Mouse (Mus musculus) left cerebral cortex, postnatal 25 days (tissue): ENCODE measurements around the gene Sec31a. TPM values are rescaled to one million over a fixed set of nuclear protein-coding genes. Genes with fewer than 3 reads are reported as not detected.

Source experiments
- DNase-seq, 2 experiments: peaks; one replicate each; pipeline ENCODE4 v3.0.0; 2022; ENCODE audit warnings: low spot score in 2 of 2, mixed read lengths in 1 of 2
- intact Hi-C: fragments of 180-260 bp; cut with DNase I; formaldehyde crosslinking; loops from one replicate; pipeline ENCODE4 v1.15.1; 2025
- total RNA-seq, 2 experiments: library from RNA; stranded (reverse); gene quantifications; 2 replicates each; pipeline ENCODE4 v1.2.3; 2021

Sec31a gene
- total RNA-seq, 2 experiments from 2014 or later = 108 to 112 TPM

DNA sequence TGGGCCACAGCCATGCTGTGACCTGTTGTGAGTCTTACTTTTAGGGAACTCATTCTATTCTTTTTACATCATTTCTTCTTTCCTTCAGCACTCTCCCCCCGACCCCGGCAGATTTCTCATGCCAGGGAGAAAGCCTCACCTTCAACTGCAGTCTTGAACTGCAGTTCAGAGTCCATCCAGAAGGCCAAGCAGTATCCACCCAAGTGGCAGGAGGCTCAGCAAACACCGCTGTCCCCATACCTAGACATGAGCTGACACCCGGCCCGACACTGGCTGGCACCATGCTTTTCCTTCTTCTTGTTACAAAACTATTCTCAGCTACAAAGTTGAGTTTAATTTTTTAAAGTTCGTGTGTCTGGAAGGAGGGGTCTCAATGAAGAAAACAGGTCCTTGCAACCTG is 55.7 kb downstream of the Sec31a start:
- DNase-seq = no peak
- intact Hi-C loops = no loop called here

DNA sequence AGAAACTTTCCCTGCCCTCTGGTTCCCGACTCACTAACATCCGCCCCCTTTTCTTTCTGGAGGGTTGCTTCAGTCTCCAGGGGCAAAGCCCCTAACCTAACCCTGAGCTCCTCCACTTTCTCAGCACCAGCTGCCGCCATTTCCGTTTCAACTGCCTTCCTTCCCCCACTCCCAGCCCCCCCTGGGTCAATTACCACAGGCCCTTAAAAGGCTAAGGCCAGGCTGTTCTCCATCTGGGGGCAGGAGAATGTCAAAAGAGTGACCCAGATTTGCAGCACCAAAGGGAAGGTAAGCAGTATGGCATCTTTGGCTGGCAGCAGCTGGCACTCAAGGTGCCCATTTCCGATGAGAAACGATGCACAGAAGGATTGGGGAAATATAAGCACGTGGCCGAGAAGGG is 57.7 kb downstream of the Sec31a start:
- no peak for DNase-seq
- intact Hi-C loops = no loop called here

- intact Hi-C loops = no loop called here
- no peak for DNase-seq
Measured at GRCm38 (mm10) chr5:100354644-100355043, 61.4 kb downstream of the Sec31a start.

- intact Hi-C loops = no loop called here
- no peak for DNase-seq
Measured at GRCm38 (mm10) chr5:100352986-100353848, 62.8 kb downstream of the Sec31a start.

- intact Hi-C loops = no loop called here
- no peak for DNase-seq
Measured at GRCm38 (mm10) chr5:100350907-100351456, 65.1 kb downstream of the Sec31a start.

GRCm38 (mm10) chr5:100349287-100350215 is 66.5 kb downstream of the Sec31a start:
- intact Hi-C loops = no loop called here
- DNase-seq = no peak

DNA sequence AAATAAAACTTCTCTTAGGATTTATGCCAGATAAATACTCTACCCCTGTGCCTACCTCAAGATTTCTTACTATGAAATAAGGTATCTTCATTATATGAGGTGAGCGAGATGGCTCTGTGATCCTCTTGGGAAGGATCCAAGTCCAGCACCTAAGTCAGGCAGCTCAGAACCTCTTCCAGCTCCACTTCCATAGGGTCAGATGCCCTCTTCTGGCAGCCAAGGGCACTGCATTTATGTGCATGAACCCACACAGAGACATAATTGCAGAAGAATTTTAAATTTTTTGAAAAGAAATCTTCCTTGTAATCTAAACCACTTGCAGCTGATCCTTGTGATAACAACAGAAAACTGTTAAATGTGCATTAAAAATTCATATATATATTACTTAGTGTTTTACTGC is 70.9 kb downstream of the Sec31a start:
- no peak for DNase-seq

DNA sequence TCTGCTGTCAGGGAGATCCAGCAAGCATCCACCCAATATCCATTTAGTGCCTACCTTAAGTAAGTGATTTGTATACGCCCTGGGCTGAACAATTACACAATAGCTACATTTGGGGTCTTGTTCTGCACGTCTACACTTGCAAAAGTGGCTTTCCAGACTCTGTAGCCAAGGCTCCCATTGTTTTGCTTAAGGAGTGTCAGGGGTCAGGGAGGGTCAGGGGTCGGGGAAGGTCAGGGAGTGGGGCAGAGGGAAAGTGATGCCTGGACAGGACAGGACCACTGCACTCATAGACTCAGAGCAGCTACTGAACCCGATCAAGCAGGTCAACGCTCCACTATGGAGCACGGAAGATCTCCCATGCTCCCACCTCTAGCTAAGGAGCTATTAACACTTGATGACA is 72.9 kb downstream of the Sec31a start:
- intact Hi-C loops = no loop called here
- no peak for DNase-seq

More for the DNA sequence above, 70.9 kb downstream of the Sec31a start:
- intact Hi-C loops = no loop called here

DNA sequence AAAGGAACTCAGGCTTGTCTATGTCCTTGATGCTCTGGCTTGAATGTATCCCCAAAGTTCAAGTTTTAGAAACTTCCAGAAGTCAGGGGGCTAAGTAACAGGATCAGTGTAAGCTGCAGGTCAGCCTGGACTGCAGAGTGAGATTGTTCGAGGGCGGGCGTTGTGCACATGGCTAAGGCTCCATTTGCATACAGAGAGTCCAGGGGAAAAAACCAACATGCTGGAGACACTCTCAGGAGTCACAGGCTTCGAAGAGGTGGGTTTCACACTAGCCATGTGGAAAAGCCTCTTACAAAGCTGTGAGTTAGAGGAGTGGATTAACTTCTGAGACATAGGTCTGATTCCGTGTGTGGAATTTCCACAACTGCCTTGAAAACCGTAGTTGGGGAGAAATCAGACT is 73.6 kb downstream of the Sec31a start:
- DNase-seq = no peak
- intact Hi-C loops = no loop called here

GRCm38 (mm10) chr5:100341042-100341441 is 75.0 kb downstream of the Sec31a start:
- intact Hi-C loops = no loop called here
- no peak for DNase-seq

GRCm38 (mm10) chr5:100337852-100338251 is 78.2 kb downstream of the Sec31a start:
- intact Hi-C loops = no loop called here
- DNase-seq = no peak

DNA sequence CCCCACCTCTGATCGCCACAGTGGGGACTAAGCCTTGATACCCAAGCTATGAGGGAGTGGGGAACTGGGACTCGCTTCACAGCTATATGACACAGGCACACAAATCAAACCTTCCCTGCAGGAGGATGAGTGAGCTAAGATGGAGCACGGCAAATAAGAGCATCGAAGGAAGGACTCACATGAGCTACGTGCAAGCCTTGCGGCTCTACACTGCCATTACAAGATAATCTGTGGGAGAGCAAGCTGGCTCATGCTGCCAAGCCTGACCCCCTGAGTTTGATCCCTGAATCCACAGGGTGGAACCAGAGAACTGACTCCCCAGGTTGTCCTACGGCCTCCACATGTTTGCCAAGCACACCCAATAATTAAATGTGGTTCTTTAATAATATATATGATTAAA is 79.2 kb downstream of the Sec31a start:
- intact Hi-C loops = no loop called here

DNA sequence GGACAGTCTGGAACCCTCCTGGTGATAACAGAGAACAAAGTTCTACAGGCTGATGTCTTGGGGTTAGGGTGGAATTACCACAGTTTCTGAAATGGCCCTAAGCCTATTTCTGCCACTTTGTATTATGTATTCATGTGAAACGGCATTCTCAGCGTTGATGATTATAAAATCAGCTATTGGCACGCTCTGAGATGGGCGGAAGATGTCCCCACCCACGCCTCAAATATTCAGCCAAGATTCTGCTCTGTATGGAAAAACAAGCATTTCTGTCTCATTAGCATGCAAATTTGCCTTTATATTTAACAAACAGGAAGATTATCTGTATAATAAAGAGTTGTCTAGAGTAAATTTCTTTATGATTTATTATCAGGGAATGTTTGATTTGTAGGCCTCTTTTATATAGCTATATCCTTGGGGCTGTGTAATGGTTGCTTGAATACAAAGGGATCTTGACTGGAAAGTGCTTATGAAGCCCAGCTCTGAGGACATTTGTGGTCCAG is 80.4 kb downstream of the Sec31a start:
- intact Hi-C loops = no loop called here
- peak in 1 of 2 experiments; percentile 30 for DNase-seq

More for the DNA sequence above, 79.2 kb downstream of the Sec31a start:
- DNase-seq = no peak

DNA sequence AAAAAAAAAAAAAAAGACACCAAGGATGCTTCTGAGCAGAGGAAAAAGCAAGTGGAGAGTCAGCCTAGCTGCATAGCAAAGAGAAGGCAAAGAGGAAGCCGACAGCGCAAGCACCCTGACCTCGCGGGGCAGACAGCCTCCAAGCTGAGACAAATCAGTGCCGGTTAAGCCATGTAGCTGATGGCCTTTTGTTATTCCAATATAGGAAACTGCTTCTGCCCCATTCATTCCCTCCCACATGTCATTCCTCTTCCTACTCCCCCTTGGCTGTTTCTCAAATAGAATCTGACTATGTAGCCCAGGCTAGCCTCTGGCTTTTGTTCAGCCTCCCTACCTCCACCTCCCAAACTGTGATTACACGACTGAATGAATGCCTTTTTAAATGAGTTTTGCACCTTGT is 81.3 kb downstream of the Sec31a start:
- DNase-seq = no peak
- intact Hi-C loops = no loop called here

GRCm38 (mm10) chr5:100333607-100334380 is 82.2 kb downstream of the Sec31a start:
- intact Hi-C loops = no loop called here
- DNase-seq = no peak

GRCm38 (mm10) chr5:100332300-100333004 is 83.6 kb downstream of the Sec31a start:
- no peak for DNase-seq
- intact Hi-C loops = no loop called here

GRCm38 (mm10) chr5:100331636-100332035 is 84.4 kb downstream of the Sec31a start:
- intact Hi-C loops = no loop called here
- no peak for DNase-seq

DNA sequence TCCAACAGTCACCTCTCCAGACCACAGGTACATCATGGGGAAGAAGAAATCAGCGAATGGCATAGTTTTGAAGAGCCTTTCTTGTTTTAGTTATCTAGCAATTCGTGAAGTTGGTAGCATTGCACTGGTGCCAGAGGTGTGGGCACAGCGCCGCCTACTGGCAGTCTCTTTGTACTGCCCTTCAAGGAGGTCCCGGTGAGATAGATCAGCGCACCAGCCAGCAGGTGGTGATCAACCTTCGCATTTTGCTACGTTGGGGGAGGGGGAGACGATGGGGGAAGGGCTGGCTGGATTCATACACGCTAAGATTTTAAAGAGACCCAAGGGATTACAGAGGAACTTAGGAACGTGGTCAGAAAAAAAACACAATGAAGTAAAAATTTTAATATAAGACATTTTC is 94.0 kb downstream of the Sec31a start:
- intact Hi-C loops = loop anchor here (2.0 to 5.0 kb wide), 2 partner anchors 160 to 251 kb away; no protein-coding TSS in a partner anchor

DNA sequence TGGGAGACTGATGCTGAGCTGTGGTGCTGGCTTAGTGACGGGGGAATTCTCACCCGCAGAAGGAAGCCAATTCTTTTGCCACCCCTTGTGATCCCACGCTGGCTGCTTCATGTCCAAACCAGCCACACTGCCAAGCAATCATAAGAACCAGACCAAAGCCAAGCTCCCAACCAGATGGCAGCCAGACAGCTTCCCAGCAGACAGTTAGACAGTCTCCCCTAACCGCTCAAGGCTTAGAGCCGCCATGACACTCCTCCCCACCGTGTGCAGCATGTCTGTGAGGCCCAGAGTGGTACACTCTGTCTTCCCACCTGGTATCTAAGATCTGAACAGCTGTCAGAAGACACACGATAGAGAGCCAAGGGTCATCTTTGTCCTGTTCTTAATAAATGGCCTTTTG is 98.2 kb downstream of the Sec31a start:
- DNase-seq = no peak

More for the DNA sequence above, 94.0 kb downstream of the Sec31a start:
- peak; percentile 86 to 90 for DNase-seq

More for the DNA sequence above, 98.2 kb downstream of the Sec31a start:
- intact Hi-C loops = no loop called here
